Mouse (Mus musculus): ENCODE data around the gene Tgm3. TPM values are rescaled to one million over a fixed set of nuclear protein-coding genes. Genes with fewer than 3 reads are reported as not detected.

Tgm3 gene
- polyA plus RNA-seq, 1 experiment from 2014 or later = not detected

Small RNAs within 50 kb of the gene (microRNA-seq; reads per million reads assigned to microRNA genes)
- not detected for gene Mir6339

Other genes starting within 250 kb of the Tgm3 start
- gene Stk35, start 211.8 kb upstream of the Tgm3 start, polyA plus RNA-seq (2016; fragmentation: Nextera tagmentation; extraction: Ambion mirVana) = 11.7 and 12.5 TPM in 2 replicates
- gene Tgm6, start 100.1 kb downstream of the Tgm3 start, polyA plus RNA-seq (2016; fragmentation: Nextera tagmentation; extraction: Ambion mirVana) = not detected in 2 replicates
- gene Snrpb, start 167.1 kb downstream of the Tgm3 start, polyA plus RNA-seq (2016; fragmentation: Nextera tagmentation; extraction: Ambion mirVana) = 898 and 946 TPM in 2 replicates
- not detected in 2 replicates for gene Tmc2, start 182.8 kb downstream of the Tgm3 start, polyA plus RNA-seq (2016; fragmentation: Nextera tagmentation; extraction: Ambion mirVana)